Mouse (Mus musculus): ENCODE data around the gene Il11ra1.
"Not testable (repeated sequence)": the region's sequence is repeated elsewhere in the genome, so short reads cannot be mapped to it uniquely, and the experiment has no call there.

- TF ChIP-seq CTCF (IDR thresholded peaks at IDR 0.05; ENCODE audit: low read depth, low read length); POLR2A (IDR thresholded peaks at IDR 0.05; ENCODE audit: borderline replicate concordance, low read depth, low read length): not testable (repeated sequence)
Observed at GRCm38 (mm10) chr4:41699783-41700182, at the start of gene Il11ra1.
